Mouse (Mus musculus): ENCODE data around the gene Pate2. TPM values are rescaled to one million over a fixed set of nuclear protein-coding genes. Genes with fewer than 3 reads are reported as not detected.

Pate2 gene
- not detected for polyA plus RNA-seq (2015; fragmentation: Illumina TruSeq; extraction: RNeasy Lipid Tissue Mini Kit (QIAGEN cat#74804); ENCODE audit: insufficient read depth, low replicate concordance)

DNA sequence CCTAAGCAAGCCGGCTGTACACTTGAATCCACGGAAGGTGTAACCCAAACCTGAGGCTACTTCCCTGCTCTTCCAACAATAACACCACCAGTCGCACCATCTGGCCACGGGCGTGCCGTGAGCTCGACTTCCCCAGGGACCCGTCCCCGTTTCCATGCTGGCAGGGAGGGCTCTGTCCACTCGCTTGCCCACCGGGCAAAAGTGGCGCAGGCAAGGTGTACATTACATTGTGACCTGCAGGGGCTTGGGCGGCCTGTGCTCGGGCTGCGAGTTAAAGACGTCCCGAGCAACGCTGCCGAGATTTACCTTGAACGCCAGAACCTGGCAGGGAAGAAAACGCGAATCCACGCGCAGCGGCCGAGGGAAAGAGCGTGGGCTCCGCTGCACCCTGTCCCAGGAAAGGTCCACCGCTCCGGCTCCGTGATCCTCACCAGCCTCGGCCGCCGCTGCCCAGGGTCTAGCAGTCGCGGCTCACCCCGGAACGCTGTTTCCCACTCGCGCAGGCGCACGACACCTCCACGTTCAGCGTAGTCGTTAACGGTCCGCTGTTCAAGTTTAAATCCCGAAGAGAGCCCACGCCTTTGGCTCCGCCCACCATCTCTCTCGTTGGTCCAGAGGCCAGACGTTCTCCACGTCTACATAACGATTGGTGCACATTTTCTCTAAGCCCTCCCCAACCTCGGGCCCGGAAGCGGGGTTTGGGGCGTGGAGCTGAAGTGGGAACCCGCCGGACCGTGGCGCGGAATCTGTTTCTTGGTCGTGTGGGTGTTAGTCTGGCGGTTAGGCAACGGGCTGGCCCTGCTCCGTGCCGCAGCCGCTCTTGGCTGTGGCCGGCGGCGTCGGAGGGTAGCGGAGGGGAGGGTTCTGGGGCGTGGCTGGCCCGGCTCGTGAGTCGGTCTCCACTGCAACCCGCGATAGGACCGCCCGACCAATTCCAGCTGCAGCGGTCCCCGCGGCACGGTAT is at the start of gene Pate2, which contains the start of gene Hyls1:
Gene Pate2 (plus strand): TSS at position 714 of the 964 bp plus-strand sequence.
Gene Hyls1 (minus strand): TSS at position 828 of the 964 bp plus-strand sequence.

DNA sequence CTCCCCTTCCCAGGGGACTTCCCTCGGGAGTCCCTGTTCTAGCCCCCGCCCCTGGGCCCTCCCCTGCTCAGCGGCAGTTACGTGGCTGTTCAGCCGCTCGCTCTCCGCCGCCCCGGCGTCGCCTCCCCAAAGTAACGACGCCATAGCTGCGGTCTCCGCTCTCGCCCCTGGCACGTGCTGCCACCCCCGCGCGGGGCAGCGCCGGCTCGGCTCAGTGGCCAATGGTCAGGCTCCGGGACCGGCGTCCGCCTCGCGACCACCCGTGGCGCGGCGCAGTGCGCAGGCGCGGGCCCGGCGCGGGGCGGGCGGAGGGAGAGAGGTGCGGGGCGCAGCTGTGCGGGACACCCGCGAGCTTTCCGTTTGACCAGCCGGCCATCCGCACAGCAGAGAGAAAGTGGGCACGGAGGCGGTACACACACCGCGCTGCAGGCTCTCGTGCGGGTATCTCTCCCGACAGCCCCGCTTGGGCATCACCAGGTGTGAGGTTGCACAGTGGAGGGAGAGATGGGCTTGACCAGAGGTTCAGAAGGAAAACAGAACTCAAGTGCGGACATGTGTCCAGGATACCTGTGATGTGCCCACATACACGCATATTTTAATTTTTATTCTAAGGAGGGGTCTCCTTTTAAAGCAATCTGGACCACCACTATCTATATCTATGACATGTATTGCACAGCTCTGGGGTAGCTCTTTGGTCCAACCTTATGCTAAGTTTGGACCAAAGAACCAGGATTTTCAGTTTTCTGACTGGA is 11.7 kb upstream of the Pate2 start, which contains the start of the genes Ddx25 and Pus3:
Gene Ddx25 (minus strand): TSS at position 272 of the 752 bp plus-strand sequence.
Gene Pus3 (plus strand): TSS at position 339 of the 752 bp plus-strand sequence.

DNA sequence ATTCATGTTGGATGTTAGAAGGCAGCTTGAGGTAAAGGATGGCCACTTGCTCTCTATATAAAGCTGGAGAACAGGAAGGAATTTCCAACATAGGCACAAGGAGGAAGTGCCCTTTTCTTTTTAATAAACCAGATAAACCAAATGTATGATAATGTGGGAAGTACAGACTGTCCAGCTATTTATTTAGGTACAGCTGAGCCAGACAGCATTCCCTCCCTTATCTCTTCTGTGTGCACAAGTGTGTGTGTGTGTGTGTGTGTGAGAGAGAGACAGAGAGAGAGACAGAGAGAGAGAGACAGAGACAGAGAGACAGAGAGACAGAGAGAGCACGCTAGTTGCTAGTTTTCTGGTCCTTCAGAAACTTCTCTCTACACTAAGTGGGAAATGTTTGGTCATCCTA is 41.8 kb downstream of the Pate2 start, which contains the start of gene Pate4:
Gene Pate4 (minus strand): TSS at position 101 of the 400 bp plus-strand sequence.

DNA sequence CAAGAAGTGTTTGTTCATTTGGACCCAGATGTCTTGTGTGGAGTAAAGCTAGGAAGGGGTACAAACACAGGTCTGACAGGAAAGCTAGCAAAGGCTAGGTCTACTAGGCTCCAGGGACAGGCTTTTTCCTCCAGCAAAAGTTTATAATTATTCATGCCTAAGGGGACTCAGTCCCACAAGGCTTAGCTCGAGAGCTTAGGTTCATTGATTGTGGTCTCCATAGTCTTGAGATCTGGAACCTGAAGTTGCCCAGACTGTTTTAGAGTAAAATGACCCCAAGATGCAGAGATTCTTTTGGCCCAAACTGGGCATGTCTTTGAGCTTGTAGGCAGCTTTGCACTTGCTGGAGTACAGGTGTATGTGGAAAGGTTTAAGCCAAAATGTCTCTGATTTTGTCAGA is 78.0 kb downstream of the Pate2 start, which contains the start of gene Pate3:
Gene Pate3 (minus strand): TSS at position 101 of the 400 bp plus-strand sequence.

DNA sequence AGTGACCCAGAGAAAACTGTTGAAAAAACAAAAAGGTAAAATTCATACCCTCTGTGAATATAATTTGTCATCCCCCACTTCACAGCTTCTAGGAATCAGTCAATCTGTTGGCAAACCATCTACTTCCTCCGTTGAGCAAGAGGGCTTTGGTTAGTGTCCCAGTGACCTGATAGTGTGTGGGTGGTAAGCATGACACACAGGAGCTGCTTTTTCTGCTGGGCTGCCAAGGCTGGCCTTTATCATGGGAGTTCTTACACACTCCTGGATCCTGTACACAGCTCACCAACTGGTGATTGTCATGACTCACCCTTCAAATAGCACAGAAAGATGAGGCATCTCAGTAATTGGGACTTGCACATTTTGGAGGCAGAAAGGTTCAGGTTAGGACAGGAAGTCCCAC is 116.9 kb downstream of the Pate2 start, which contains the start of gene Pate1:
Gene Pate1 (minus strand): TSS at position 378 of the 400 bp plus-strand sequence.

Other genes with a start within 250 kb of the Pate2 start
- 12.6 TPM for gene Cdon, start 149.2 kb upstream of the Pate2 start, polyA plus RNA-seq (2015; fragmentation: Illumina TruSeq; extraction: RNeasy Lipid Tissue Mini Kit (QIAGEN cat#74804); ENCODE audit: insufficient read depth, low replicate concordance)
- not detected for gene Gm1113, start 52.0 kb upstream of the Pate2 start, polyA plus RNA-seq (2015; fragmentation: Illumina TruSeq; extraction: RNeasy Lipid Tissue Mini Kit (QIAGEN cat#74804); ENCODE audit: insufficient read depth, low replicate concordance)
- gene Ddx25, start 11.8 kb upstream of the Pate2 start, polyA plus RNA-seq (2015; fragmentation: Illumina TruSeq; extraction: RNeasy Lipid Tissue Mini Kit (QIAGEN cat#74804); ENCODE audit: insufficient read depth, low replicate concordance): 1.4 TPM
- gene Pus3, start 11.7 kb upstream of the Pate2 start, polyA plus RNA-seq (2015; fragmentation: Illumina TruSeq; extraction: RNeasy Lipid Tissue Mini Kit (QIAGEN cat#74804); ENCODE audit: insufficient read depth, low replicate concordance): 46.8 TPM
- gene Hyls1, start 114 bp downstream of the Pate2 start, polyA plus RNA-seq (2015; fragmentation: Illumina TruSeq; extraction: RNeasy Lipid Tissue Mini Kit (QIAGEN cat#74804); ENCODE audit: insufficient read depth, low replicate concordance): 15.1 TPM
- gene Pate4, start 41.7 kb downstream of the Pate2 start, polyA plus RNA-seq (2015; fragmentation: Illumina TruSeq; extraction: RNeasy Lipid Tissue Mini Kit (QIAGEN cat#74804); ENCODE audit: insufficient read depth, low replicate concordance): not detected
- gene Pate3, start 77.9 kb downstream of the Pate2 start, polyA plus RNA-seq (2015; fragmentation: Illumina TruSeq; extraction: RNeasy Lipid Tissue Mini Kit (QIAGEN cat#74804); ENCODE audit: insufficient read depth, low replicate concordance): not detected
- not detected for gene Pate1, start 117.1 kb downstream of the Pate2 start, polyA plus RNA-seq (2015; fragmentation: Illumina TruSeq; extraction: RNeasy Lipid Tissue Mini Kit (QIAGEN cat#74804); ENCODE audit: insufficient read depth, low replicate concordance)
- gene Gm17677, start 170.8 kb downstream of the Pate2 start, polyA plus RNA-seq (2015; fragmentation: Illumina TruSeq; extraction: RNeasy Lipid Tissue Mini Kit (QIAGEN cat#74804); ENCODE audit: insufficient read depth, low replicate concordance): not detected
- not detected for gene Gm17727, start 207.8 kb downstream of the Pate2 start, polyA plus RNA-seq (2015; fragmentation: Illumina TruSeq; extraction: RNeasy Lipid Tissue Mini Kit (QIAGEN cat#74804); ENCODE audit: insufficient read depth, low replicate concordance)
- gene Gm27235, start 219.8 kb downstream of the Pate2 start, polyA plus RNA-seq (2015; fragmentation: Illumina TruSeq; extraction: RNeasy Lipid Tissue Mini Kit (QIAGEN cat#74804); ENCODE audit: insufficient read depth, low replicate concordance): not detected
- gene D730048I06Rik, start 219.8 kb downstream of the Pate2 start, polyA plus RNA-seq (2015; fragmentation: Illumina TruSeq; extraction: RNeasy Lipid Tissue Mini Kit (QIAGEN cat#74804); ENCODE audit: insufficient read depth, low replicate concordance): not detected

Data from spleen, adult 10 weeks (tissue).